Mouse (Mus musculus): ENCODE results near the gene Tpgs1.
A peak's percentile ranks its signal among the peaks of the same experiment; 100 is the strongest.
"Not testable (repeated sequence)": the region's sequence is repeated elsewhere in the genome, so short reads cannot be mapped to it uniquely, and the experiment has no call there.

The Tpgs1 gene

GRCm38 (mm10) chr10:79691986-79692548 is 22.9 kb downstream of the Tpgs1 start:
- DNase-seq (ENCODE audit: low read depth), result peak; percentile 47

DNA sequence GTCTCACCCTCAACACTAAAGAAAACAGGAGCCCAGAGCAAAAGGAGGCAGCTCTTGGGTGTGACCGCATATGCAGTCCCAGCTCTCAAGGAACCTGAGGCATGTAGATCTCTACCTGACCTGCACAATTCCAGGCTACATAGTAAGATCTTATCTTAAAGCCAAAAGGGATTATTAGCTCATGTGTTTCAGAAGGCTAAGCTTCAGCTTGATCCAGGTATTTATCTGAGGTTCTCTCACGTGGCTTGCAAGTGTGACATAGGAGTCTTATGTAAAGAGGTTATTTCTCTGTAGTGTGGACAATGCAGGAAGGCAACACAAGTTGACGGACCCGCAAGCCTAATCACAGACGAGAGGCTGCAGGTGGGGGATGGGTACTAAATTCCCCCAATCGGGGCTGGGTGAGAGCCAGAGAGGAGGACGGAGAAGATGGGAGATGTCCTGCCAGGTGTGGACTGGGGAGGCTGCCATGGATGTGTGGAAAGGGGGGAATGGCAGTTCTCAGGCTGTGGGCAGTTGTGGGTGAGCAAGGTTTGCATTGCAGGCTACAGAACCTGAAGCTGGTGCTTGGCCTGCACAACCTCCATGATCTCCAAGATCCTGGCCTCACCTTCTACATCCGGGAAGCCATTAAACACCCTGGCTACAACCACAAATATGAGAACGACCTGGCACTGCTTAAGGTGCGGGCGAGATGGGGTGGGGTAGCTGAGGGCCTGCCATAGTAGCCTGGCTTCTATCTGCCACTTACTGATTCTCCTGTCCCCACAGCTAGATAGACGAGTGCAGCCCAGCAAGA is 24.6 kb downstream of the Tpgs1 start:
- DNase-seq (ENCODE audit: low read depth), result no peak

- no peak for DNase-seq (ENCODE audit: low read depth)
Measured at GRCm38 (mm10) chr10:79694379-79694655, 25.1 kb downstream of the Tpgs1 start.

GRCm38 (mm10) chr10:79695231-79696128 is 26.3 kb downstream of the Tpgs1 start:
- DNase-seq (ENCODE audit: low read depth), result peak; percentile 79

- no peak for DNase-seq (ENCODE audit: low read depth)
Measured at GRCm38 (mm10) chr10:79696129-79696651, 27.0 kb downstream of the Tpgs1 start.

- no peak for DNase-seq (ENCODE audit: low read depth)
Measured at GRCm38 (mm10) chr10:79697916-79698315, 28.7 kb downstream of the Tpgs1 start.

DNA sequence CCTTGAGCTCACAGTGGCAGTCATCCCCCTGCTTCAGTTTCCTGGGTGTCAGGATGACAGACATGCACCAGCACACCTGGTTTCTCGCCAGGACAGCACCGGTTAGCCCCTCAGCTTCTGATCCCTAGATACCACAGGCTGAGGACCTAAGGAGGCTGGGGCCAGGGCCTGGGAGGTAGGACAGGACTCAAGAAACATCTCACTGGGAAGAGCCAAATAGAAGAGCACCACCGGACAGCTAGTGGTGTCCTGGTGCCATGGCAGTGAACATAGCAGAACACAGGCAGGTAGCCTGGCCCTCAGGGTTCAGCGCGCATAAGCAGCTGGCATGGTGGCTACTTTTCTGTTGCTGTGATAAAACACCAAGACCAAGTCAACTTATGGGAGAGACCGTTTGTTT is 29.3 kb downstream of the Tpgs1 start:
- no peak for DNase-seq (ENCODE audit: low read depth)

- DNase-seq (ENCODE audit: low read depth), result no peak
Measured at GRCm38 (mm10) chr10:79700676-79701075, 31.5 kb downstream of the Tpgs1 start.

DNA sequence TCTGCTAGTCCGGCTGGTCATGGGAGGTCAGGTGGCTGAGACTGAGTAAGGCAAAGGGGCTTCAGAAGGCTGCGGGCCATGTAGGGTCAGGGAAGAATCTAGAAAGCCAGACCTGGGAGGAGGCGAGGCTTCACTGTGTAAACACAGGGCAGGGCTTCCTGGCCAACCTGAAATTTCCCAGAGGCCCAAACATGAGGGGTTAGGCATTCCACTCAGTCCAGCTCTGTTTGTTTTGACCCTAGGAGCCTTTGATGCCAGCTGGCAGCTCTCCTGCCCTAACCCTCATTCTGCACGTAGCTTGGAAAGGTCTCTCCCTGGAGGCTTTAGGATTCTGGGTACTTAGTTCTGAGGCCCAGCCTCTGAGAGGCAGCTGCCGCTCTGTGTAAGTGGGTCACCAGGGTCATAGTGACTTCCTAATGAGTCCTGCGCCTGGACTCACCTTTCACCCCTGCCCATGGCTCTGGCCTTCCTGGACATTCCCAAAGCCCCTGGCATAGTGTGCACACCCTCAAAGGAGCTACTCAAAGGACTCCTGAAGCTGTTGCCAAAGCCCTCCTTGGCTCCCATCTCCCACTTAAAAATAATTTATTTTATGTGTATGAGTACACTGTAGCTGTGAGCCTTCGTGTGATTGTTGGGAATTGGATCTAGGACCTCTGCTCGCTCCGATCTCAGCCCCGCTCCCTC is 32.4 kb downstream of the Tpgs1 start:
- no peak for DNase-seq (ENCODE audit: low read depth)

- not testable (repeated sequence) for DNase-seq (ENCODE audit: low read depth)
Measured at GRCm38 (mm10) chr10:79702970-79703369, 33.8 kb downstream of the Tpgs1 start.

- no peak for DNase-seq (ENCODE audit: low read depth)
Measured at GRCm38 (mm10) chr10:79703541-79703940, 34.4 kb downstream of the Tpgs1 start.

DNA sequence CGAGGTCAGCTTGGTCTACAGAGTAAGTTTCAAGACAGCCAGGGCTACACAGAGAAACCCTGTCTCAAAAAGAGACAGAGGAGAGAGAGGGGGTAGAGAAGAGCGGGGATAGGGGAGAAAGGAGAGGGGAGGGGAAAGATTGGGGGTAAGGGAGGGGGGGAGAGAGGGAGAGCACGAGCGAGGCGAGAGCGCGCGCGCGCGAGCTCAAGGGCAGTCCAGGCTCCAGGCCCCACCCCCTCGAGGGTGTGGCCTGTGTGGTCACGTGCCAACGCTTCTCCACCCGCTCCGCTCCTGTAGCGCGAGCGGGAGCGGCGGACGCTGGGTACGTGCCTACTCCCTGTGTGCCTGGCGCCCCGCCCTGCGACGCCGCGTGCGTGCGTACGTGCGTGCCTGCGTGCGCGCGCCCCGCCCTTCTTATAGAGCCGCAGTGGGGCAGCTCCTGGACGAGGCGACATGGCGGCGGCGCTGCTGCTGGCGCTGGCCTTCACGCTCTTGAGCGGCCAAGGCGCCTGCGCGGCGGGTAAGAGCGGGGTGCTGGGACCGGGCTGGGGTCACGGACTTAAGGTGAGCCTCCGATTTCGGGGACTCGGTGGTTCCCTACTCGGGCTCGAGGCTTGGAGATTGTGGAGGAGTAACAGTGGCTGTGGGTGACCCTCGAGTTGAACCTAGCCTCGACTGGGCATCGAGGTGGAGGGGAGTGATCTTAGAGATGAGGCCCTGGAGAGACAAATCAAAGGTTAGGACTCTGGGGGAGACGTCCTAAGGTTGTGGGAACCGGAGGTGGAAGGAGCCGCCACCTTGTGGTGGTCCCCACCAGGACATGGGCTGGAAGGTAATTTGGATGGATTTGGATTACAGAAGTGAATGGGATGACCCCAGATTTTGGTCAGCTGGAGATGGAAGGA is 35.1 kb downstream of the Tpgs1 start, which contains the start of gene Bsg:
TSS of gene Bsg (plus strand) at position 427 of the 905 bp plus-strand sequence.
- peak; percentile 99 for DNase-seq (ENCODE audit: low read depth)

DNA sequence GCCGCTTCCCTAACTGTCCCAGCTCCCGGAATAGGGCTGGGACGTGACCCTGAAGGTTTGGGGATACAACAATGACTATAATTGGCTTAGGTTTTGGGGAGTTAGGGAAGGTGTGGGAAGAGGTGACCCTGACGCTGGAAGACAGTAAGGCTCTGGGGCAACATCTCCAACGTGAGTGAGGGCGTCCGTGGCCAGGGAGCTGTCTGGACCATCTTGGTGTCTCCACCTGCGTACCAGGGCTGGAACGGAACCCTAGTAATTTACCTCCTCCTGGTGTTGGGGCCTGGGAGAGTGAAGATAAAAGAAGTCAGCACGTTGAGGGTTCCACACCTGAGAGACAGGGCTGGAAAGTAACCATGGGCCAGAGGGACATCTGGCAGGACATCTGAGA is 35.8 kb downstream of the Tpgs1 start:
- peak; percentile 26 for DNase-seq (ENCODE audit: low read depth)

GRCm38 (mm10) chr10:79705951-79706350 is 36.8 kb downstream of the Tpgs1 start:
- no peak for DNase-seq (ENCODE audit: low read depth)

- DNase-seq (ENCODE audit: low read depth), result no peak
Measured at GRCm38 (mm10) chr10:79706406-79707094, 37.4 kb downstream of the Tpgs1 start.

GRCm38 (mm10) chr10:79707162-79707561 is 38.0 kb downstream of the Tpgs1 start:
- no peak for DNase-seq (ENCODE audit: low read depth)

DNA sequence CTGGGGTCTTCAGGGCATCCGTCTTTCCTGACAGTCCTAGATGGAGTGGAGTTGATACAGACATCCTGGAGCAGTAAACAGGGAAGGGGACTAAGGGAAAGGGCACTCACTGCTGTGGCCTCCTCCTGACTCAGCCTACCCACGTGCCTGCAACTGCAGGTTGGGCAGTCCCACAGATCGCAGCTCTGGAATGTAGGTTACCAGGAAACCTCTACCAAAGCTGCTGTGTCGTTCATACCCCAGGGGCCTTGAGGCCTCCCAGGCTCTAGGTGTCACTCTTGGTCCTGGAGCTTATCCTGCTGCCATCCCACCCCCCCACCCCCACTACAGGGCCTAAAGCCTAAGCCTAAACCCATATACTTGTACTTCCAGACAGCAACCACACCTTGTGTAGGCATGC is 38.6 kb downstream of the Tpgs1 start:
- no peak for DNase-seq (ENCODE audit: low read depth)

GRCm38 (mm10) chr10:79708668-79709067 is 39.5 kb downstream of the Tpgs1 start:
- DNase-seq (ENCODE audit: low read depth), result no peak

DNA sequence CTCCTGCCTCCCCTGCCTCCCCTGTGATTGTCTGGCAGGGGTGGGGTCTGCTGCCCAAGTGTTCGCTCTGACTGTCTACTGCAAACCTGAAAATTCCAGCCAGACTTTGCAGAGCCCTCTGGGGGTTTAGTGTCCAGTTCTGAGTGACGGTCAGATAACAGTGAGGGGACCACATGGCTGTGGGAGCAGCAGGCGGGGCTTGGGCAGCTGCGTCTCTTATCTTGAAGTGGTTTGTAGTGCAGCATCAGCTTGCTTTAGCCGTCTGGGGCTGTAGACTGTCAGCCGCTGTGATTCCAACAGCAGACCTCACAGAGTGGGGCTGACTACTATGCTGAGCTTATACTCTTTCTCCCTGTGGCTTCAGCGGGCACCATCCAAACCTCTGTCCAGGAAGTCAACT is 40.1 kb downstream of the Tpgs1 start:
- no peak for DNase-seq (ENCODE audit: low read depth)

DNA sequence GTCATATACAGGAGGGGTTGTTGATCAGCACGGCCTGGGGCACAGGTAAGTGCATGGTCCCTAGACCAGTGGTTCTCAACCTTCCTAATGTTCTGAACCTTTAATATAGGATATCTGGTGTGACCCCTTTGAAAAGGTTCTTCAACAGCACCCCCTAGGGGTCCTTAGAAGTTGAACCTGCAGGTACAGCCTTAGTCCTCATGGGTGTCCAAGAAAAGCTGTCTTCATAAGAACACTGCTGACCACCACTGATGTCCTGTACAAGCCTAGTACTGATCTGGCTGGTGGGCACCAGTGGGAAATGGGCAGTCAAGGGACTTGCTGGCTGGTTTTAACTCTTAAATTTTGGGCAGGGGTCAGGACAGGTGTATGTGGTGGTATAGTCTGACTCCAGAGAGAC is 42.9 kb downstream of the Tpgs1 start:
- DNase-seq (ENCODE audit: low read depth), result peak; percentile 63

Data from induced T-regulatory cell, adult 2 months (primary cell).